Mouse (Mus musculus) small intestine, adult 2 months (tissue): ENCODE measurements around the gene Gnat1. TPM values are rescaled to one million over a fixed set of nuclear protein-coding genes. Genes with fewer than 3 reads are reported as not detected.

Experiments
- H3K27ac ChIP-seq: fragments of 200-500 bp; 2 replicates; pipeline ENCODE4 v1.5.1; 2012; ENCODE audit warnings: low read depth, low read length, control low read depth, inconsistent platforms; ENCODE audit not compliant: insufficient read depth
- H3K27me3 ChIP-seq: fragments of 200-500 bp; 2 replicates; pipeline ENCODE4 v1.6.1; 2012; ENCODE audit warnings: mild to moderate bottlenecking, moderate library complexity, low read length, inconsistent platforms; ENCODE audit not compliant: control insufficient read depth, insufficient read depth
- H3K36me3 ChIP-seq: fragments of 200-500 bp; 2 replicates; pipeline ENCODE4 v1.6.1; 2012; ENCODE audit warnings: mild to moderate bottlenecking, low read length, control low read depth, inconsistent platforms; ENCODE audit not compliant: control insufficient read depth, insufficient read depth
- H3K4me1 ChIP-seq: fragments of 200-500 bp; 2 replicates; pipeline ENCODE4 v1.6.1; 2012; ENCODE audit warnings: low read length, inconsistent platforms, mixed read lengths; ENCODE audit not compliant: control insufficient read depth, insufficient read depth, insufficient read length
- H3K4me3 ChIP-seq: fragments of 200-500 bp; 2 replicates; pipeline ENCODE4 v1.5.1; 2012; ENCODE audit warnings: low read depth, mild to moderate bottlenecking, control low read depth, inconsistent platforms, low read length, moderate library complexity
- CTCF ChIP-seq: fragments of 200-500 bp; IDR thresholded peaks from 2 replicates; pipeline ENCODE4 v1.5.1; 2012; ENCODE audit warnings: low read depth, mild to moderate bottlenecking, control low read depth, inconsistent platforms, low read length, moderate library complexity, mixed read lengths; ENCODE audit not compliant: insufficient replicate concordance, insufficient read length; ENCODE audit errors: extremely low read depth
- POLR2A ChIP-seq: fragments of 200-500 bp; IDR thresholded peaks from 2 replicates; pipeline ENCODE4 v1.6.1; 2012; ENCODE audit warnings: low read depth, mild to moderate bottlenecking, control low read depth, inconsistent platforms, low read length, moderate library complexity
- WGBS: fragments of 180-500 bp; shearing (Covaris S2); methylation state at CpG from one replicate; pipeline ENCODE4 v1.1.7; 2018; 5-methylcytosine and 5-hydroxymethylcytosine counted together
- polyA plus RNA-seq: library from polyadenylated mRNA; depleted of rRNA; stranded (reverse); fragments of >200 nt; gene quantifications from 2 replicates; pipeline ENCODE4 v1.2.3, GENCODE M21; 2012

Gene Gnat1
- polyA plus RNA-seq, 1 experiment = 0.13 TPM

- Histone ChIP-seq H3K4me3 (peak overlapping the region; percentile 92), H3K4me1 (peaks cover 22% of the 10 kb centered on the region), H3K27me3 (no peaks in the 10 kb centered on the region), H3K27ac (peak overlapping the region; percentile 77), H3K36me3 (no peaks in the 10 kb centered on the region)
- TF ChIP-seq POLR2A = no peak
- no peak for TF ChIP-seq CTCF
- 2% methylated on average over 35 of the region's 35 CpGs for WGBS
Measured at GRCm38 (mm10) chr9:107634406-107635278, 44.9 kb downstream of the Gnat1 start.

DNA sequence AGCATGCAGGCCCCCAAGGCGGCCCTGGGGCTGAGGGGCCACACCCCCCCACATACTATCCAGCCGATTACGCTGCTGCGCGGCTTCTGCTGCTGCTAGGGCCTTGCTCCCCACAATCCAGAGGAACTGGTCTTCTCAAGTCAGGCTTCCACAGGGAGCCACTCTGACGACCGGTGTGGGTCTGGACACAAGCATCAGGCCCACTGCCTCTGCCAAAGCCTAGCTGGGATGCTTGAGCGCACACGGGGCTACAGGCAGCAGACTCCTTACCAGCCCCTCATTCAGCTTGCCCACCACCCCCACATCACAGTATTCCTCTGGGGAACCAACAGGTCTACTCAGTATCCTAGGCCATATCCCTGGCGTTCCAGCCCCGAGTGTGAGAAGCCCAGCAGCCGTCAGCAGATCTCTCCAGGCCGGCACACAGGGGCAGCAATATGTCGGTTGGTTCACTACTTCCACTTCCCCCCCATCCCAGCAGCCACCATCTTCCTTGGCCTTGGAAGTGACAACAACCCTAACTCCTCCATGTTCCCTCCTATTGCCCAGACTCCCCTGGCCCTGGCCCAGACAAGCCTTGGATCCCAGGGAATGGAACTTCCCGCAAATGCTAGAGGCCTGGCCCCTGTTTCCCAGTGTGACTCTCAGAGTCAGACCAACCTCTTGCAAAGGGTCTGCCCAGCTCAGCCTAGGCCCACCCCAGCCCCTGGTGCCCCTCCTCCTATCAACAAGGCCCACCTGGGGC is 45.7 kb downstream of the Gnat1 start:
- TF ChIP-seq CTCF (no peak), POLR2A (no peak)
- Histone ChIP-seq H3K4me1 (peaks cover 29% of the 10 kb centered on the region), H3K36me3 (no peaks in the 10 kb centered on the region), H3K4me3 (peak overlapping the region; percentile 92), H3K27ac (peak overlapping the region; percentile 77), H3K27me3 (no peaks in the 10 kb centered on the region)
- 3% methylated on average over 15 of the region's 15 CpGs for WGBS

GRCm38 (mm10) chr9:107633091-107633660 is 46.3 kb downstream of the Gnat1 start:
- 1% methylated on average over 33 of the region's 33 CpGs for WGBS
- peaks cover 34% of the 10 kb centered on the region for H3K4me1 ChIP-seq

GRCm38 (mm10) chr9:107632478-107632877 is 47.0 kb downstream of the Gnat1 start:
- peak overlapping the region; percentile 72 for H3K27ac ChIP-seq
- H3K4me3 ChIP-seq = peak overlapping the region; percentile 92
- H3K36me3 ChIP-seq = 0 out of 2 replicates have a peak, but pooled peaks cover 2% of the 10 kb centered on the region
- H3K4me1 ChIP-seq = peaks cover 40% of the 10 kb centered on the region
- WGBS = 9% methylated on average over 6 of the region's 6 CpGs
- no peak for TF ChIP-seq POLR2A
- no peak for TF ChIP-seq CTCF
- no peaks in the 10 kb centered on the region for H3K27me3 ChIP-seq

More at GRCm38 (mm10) chr9:107633091-107633660, 46.3 kb downstream of the Gnat1 start:
- H3K4me3 ChIP-seq = peak overlapping the region; percentile 92
- H3K27ac ChIP-seq = peak overlapping the region; percentile 77
- TF ChIP-seq POLR2A (peak; percentile 75), CTCF (0 out of 2 replicates have a peak, but pooled peaks have one; percentile 4)
- no peaks in the 10 kb centered on the region for H3K36me3 ChIP-seq
- no peaks in the 10 kb centered on the region for H3K27me3 ChIP-seq

- Histone ChIP-seq H3K27ac (no peak overlapping the region), H3K27me3 (no peaks in the 10 kb centered on the region), H3K36me3 (0 out of 2 replicates have a peak, but pooled peaks cover 2% of the 10 kb centered on the region), H3K4me3 (no peak overlapping the region), H3K4me1 (peaks cover 43% of the 10 kb centered on the region)
- WGBS = 93% methylated on average over 8 of the region's 8 CpGs
- TF ChIP-seq POLR2A (no peak), CTCF (no peak)
Measured at GRCm38 (mm10) chr9:107631861-107632260, 47.7 kb downstream of the Gnat1 start.

DNA sequence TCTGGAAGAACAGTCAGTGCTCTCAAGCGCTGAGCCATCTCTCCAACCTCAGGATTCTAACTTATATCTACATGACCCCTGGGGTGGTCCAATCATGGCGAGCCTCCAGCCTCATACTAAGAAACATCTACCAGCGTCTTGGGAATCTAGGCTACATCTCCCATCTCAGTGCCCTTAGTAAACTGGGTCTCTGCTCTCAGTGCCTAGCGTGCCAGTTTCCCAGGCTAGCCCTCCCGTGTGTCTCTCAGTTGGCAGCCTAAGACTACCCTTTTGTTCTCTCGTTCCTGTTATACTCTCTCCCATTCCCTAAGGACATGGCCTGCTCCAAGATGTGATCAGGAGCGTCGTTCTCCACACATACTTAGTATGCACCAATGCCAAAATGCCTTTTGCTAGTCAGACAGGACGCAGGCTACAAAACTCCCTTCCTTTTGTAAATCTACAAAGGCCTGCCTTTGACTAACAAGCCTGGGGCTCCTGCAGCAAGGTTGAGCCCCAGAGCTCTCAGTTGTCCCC is 48.1 kb downstream of the Gnat1 start:
- Histone ChIP-seq H3K4me1 (peaks cover 48% of the 10 kb centered on the region), H3K27ac (no peak overlapping the region), H3K36me3 (0 out of 2 replicates have a peak, but pooled peaks cover 2% of the 10 kb centered on the region), H3K27me3 (no peaks in the 10 kb centered on the region), H3K4me3 (no peak overlapping the region)
- 81% methylated on average over 9 of the region's 9 CpGs for WGBS
- TF ChIP-seq CTCF (no peak), POLR2A (no peak)
